Mouse (Mus musculus) testis, adult 2 months (tissue): Measurements from ENCODE around the gene Rad51b.

Experiments
- CTCF ChIP-seq: fragments of 200-500 bp; IDR thresholded peaks from 2 replicates; pipeline ENCODE4 v1.5.1; 2012; ENCODE audit warnings: low read depth, mild to moderate bottlenecking, inconsistent platforms, low read length, moderate library complexity; ENCODE audit not compliant: control insufficient read depth, insufficient read depth, insufficient replicate concordance
- POLR2A ChIP-seq: fragments of 200-500 bp; IDR thresholded peaks from 2 replicates; pipeline ENCODE4 v1.6.1; 2012; ENCODE audit warnings: low read depth, mild to moderate bottlenecking, inconsistent platforms, low read length, moderate library complexity; ENCODE audit not compliant: control insufficient read depth

GRCm38 (mm10) chr12:79820228-79820958, 523.3 kb downstream of the Rad51b start:
- TF ChIP-seq CTCF = no peak
- TF ChIP-seq POLR2A = no peak
